Mouse (Mus musculus): ENCODE measurements around the gene Bnip1.

Bnip1 gene

DNA sequence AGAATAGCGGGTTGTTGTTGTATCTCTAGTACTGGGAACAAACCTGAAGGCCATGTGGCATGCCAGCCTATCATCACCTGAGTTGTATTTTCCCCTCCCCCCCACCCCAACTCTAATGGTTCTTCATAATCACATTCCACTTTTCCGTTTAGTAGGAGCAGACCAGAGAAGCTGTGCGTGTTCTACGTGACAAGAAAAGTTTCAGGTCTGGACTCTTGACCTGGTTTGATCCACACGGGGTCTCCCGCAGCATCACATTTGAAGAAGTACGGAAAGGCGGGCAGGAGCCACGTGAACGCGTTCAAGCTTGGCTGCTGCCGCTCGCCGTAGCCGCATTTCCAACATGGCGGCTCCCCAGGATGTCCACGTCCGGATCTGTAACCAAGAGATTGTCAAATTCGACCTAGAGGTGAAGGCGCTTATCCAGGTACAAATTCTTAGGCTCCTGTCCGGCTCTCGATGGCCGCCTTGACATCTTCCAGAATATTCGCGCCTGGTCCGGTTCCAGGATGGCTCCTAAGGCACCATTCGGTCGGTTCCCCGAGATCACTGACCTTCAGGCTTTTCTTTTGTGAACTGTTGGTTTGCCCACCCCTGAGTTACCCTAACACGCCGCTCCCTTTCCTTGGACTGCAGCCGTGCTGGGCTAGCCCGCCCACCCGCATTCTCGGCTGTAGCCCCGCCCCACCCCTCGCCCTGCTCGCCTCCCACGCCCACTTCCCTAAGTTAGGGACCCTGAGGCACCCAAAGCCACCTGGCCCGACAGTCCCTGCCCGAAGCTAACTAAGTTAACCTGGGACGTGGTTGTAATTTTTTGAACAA lies at the start of gene Bnip1:
Gene Bnip1 (plus strand): TSS at position 317 of the 822 bp plus-strand sequence.
- no peak for DNase-seq (ENCODE audit: low spot score)

DNA sequence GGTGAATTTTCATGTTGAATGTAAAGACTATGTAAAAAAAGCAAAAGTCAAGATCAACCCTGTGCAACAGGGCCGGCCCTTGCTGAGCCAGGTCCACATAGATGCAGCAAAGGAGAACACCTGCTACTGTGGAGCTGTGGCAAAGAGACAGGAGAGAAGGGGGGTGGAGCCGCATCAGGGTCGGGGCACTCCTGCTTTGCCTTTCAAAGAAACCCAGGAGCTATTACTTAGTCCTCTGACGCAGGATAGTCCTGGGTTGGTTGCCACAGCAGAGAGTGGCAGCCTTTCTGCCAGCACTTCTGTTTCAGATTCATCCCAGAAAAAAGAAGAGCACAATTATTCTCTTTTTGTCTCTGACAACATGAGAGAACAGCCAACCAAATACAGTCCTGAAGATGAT lies 38.3 kb upstream of the Bnip1 start:
- no peak for DNase-seq (ENCODE audit: low spot score)

DNA sequence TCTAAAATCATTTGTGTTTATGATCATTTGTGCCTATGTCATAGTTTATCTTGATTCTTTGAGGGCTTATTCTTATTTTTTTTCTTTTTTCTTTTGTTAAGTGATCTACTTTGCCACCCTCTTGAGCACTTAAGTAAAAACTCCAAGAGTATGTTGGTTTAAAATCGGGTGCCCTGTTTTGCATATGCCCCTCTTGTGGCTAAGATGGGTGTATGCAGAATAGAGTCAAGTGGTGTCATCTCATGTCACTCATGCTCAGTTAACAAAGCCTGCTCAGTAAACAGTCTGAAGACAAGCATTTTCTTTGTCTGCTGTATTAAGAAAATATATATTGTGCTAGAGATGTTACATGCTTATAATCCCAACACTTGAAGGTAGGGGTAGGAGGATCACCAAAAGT lies 37.6 kb upstream of the Bnip1 start:
- no peak for DNase-seq (ENCODE audit: low spot score)

DNA sequence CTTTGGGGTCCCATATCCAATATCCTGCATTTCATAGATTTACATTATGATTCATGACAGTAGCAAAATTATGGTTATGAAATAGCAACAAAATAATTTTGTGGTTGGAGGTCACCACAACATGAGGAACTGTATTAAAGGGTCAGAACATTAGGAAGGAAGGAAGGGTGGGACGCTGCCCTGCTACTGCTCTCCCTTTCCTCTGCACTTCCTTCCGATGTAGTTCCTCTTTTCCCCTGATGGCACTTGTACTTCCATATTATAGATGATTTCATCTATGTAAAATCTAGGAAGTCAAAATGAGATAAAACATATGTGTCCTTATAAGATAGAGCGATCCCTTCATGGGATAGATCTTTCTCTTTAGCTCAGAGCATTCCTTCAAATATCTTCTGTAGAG lies 30.9 kb upstream of the Bnip1 start:
- DNase-seq (ENCODE audit: low spot score): no peak

DNA sequence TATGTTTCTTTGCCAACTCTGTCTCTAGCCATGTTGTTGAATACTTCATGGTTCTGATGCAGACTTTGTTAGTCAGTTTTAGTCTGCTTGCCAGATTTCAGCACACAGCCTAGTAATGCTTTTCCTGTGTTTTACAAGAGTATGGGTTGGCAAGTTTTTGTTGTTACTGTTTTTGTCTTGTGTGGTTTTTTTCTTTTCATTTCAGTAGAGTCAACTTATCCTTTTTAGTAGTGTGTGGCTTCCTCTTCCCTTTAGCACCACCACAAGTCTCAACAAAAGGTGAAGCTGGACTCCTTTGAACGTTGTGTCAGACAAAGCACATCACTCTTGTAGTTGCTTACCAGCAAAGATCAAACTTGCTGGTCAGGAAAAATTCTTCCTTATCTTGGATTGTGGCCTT lies 28.6 kb upstream of the Bnip1 start:
- DNase-seq (ENCODE audit: low spot score): no peak

DNA sequence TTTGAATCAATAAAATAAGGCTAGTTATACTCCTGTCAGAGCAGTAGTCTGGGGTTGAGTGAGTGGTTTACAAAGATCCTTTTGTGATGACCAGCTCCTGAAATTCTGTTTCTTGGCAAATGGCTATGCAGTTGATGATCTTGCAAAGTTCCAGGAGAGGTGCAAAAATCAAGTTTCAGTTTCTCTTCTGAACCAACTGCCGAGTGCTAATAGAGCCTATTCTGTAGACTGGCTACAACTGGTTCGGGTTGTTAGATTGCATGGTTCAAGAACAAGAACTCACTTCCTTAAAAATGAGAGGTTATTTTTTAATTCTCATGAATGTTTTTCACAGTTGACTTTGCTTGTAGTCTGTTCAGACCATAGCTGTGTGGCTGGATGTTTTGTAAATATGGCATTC lies 27.4 kb upstream of the Bnip1 start:
- no peak for DNase-seq (ENCODE audit: low spot score)

DNA sequence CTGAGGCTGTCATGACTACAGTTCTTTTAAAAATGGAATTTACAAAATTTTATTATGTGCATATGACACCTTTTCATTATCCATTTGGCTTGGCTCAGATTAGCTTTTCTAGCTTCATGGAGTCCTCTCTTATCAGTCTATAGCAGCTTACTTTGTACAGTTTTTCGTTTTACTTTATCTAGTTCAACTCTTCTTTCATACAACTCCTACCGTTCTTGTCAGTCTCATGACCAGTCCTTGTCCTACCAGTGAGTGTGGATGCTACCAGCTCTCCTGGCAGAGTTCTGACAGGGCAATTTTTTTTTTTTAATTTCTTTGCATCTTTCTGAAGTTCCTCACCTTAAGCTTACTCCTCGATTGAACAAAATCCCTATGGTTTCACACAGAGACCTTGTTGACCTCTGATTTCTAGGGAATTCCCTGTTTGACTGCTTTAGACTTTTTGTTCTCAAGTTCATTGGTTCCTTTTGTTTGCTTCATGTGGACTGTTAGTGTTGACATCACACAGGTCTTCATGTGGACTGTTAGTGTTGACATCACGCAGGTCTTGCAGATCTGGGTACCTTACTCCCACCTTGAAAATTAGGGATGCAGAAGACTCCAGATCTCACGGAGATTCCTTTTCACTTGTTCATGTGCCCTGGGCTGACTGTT lies 13.6 kb upstream of the Bnip1 start:
- no peak for DNase-seq (ENCODE audit: low spot score)

DNA sequence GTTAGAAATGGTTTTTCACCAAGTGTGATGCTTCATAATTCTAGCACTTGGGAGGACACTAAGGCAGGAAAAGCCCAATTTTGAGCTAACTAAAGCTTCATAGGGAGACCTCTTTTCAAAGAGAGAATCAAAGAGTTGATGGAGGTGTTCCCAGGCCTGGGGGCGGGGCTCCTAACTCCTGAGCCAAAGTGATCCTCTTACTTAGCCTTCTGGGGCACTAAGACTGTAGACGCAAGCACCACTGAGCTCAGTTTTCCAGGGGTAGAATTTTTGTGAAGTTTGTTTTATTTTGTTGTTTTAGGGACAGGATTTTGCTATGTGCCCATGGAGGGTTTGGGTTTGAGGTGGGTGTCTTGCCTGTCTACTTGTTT lies 13.1 kb upstream of the Bnip1 start:
- no peak for DNase-seq (ENCODE audit: low spot score)

DNA sequence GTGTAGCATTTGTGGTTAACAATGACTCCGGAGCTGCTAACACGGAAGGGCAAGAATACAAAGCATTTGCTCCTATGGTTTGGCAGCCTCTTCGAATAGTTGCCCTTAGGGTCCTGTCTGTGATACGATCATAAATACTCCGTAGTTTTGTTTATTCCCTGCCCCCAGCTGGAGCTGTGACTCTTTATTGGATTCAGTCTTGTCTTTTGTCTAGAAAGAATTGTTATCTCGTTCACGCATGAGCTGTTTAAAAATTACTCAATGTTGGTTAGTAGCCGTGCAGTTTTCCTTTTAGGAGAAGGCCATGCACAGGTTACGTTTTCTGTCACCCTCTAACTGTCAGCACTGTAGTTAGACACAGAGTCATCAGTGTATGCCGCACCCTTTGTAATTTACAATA lies 4.7 kb upstream of the Bnip1 start:
- no peak for DNase-seq (ENCODE audit: low spot score)

DNA sequence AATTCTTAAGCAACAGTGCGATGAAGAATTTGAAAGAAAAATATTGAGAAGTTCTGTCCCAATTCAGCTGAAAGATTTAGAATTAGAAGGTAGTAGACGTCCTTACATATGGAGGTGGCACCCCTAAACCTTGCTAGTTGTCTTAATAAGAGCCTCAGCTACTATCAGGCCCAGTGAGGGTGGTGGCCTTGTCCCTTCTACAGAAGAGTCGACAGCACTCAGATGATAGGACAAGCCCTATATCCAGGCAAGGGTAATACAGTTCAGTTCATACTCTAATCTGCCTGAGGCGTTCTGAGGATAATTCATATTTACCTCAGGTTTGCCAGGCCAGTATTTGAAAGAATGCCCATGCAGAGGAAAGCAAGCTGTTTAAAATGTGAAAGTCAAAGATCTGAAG lies 2.9 kb upstream of the Bnip1 start:
- DNase-seq (ENCODE audit: low spot score): no peak

DNA sequence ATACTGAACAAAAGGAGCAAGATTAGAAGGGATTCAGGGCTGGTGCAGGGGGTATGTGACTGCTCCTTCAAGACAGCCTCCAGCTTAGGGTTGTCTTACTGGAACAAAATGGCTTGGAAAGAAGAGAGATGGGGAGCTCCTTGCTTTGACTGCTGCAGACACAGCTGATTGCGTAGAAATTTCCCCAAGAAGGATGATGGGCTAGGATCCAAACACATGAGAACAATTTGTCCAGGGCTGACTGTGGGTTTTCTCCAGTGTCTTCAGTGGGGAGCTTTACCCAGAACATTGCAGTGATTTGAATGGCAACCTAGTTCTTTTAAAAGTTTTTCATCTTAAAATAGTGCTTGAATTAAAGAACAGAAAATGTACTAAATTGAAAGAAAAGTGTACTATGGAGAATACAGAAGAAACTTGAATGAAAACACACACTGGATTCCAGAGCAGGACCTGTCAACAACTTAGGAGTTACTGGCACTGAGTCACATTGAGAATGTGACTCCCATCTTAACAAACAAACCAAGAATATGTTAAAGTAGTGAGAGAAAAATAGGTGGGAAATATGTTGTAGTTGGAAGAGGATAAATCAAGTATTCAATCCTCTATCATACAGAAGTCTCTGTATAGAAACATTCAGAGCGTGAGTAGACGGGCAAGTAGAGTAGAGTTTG lies 2.3 kb upstream of the Bnip1 start:
- no peak for DNase-seq (ENCODE audit: low spot score)

DNA sequence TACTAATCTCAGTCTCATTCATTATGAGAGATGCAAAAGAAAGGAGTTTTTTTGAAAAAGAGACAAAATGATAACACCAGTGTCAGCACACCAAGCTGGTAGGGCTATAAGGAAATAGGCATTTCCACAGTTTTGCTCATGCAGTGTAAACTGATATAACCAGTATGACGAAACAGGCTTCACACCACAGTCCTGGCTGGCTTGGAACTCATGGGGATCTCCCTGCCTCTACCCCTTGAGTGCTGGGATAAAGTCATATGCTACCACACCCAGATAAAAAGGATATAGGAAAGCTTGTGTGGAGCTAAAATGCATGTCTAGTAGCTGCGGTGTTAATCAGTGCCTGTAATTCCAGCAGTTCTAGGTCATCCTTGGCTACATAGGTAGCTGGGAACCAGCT lies 1.4 kb upstream of the Bnip1 start:
- DNase-seq (ENCODE audit: low spot score): no peak

DNA sequence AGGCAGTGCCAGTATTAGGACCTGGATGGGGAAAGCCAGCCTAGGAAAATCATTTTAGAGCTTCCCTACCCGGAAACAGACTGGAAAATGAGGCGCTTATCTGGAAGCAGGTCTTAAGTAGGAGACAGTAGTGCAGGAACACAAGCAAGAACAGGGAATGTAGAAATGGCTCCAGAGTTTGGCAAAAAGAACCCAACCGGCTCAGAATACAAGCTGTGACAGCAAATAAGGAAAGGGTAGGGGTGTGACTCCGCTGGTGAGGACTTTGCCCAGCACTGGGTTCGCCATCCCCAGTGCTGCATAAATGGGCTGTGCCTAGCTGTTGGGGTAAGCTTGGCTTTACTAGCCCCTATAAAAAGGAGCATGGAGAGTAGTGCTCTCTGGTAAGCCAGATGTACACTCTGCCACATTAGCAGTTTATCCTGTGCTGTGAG lies 761 bp downstream of the Bnip1 start:
- DNase-seq (ENCODE audit: low spot score): no peak

DNA sequence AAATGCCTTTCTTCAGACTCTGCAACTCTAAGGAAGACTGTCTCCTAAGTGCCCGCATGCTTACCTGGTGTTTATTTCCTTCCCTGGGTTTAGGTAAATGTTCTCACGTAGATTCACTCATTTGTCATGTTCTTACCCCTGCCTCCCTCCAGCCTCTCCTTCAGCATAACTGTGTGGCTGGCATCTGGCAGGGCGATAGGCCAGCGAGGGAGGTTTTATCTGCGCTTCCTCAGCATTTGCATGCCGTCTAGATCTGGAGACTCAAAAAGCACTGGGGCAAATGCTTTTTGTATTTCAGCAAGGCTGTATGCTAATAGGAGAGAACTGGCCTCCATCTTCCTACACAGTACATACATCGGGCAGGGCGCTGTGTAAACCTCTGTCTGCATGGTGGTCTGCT lies 3.7 kb downstream of the Bnip1 start:
- DNase-seq (ENCODE audit: low spot score): no peak

DNA sequence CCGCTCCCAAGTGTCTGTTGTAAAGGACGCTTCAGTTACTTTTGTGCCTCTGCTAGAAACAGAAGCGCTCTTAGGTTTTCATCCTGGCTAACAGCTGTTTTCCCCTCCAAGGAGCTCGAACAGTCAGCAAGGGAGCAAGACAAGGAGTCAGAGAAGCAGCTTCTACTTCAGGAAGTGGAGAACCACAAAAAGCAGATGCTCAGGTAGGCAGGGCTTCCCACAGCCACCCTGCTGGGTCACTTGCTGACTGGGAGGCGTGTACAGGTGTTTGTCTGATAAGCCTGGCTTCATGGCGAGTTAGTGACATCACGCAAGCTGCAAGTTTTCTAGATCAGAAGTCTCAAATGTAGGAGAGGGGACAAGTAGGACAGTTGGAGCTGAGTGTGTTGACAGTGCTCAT lies 5.7 kb downstream of the Bnip1 start:
- no peak for DNase-seq (ENCODE audit: low spot score)

DNA sequence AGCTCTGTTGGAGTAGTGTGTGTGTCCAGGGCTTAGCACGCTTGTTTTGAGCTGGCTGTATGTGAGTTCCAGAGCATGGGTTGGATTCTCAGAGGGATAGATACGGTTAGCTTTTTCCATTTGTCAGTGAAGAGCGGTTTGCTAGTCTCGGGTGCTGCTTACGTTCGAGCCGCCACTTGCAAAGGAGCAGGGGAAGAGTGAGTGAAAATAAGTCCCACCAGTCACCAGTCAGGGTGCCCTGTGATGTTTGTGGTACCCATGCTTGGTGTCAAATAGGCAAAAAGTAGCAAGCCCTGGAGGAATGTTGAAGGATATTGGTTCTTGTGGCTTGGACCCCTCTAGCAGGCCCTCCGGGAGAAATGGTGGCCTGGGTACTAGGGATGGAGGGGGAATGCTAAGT lies 8.1 kb downstream of the Bnip1 start:
- no peak for DNase-seq (ENCODE audit: low spot score)

DNA sequence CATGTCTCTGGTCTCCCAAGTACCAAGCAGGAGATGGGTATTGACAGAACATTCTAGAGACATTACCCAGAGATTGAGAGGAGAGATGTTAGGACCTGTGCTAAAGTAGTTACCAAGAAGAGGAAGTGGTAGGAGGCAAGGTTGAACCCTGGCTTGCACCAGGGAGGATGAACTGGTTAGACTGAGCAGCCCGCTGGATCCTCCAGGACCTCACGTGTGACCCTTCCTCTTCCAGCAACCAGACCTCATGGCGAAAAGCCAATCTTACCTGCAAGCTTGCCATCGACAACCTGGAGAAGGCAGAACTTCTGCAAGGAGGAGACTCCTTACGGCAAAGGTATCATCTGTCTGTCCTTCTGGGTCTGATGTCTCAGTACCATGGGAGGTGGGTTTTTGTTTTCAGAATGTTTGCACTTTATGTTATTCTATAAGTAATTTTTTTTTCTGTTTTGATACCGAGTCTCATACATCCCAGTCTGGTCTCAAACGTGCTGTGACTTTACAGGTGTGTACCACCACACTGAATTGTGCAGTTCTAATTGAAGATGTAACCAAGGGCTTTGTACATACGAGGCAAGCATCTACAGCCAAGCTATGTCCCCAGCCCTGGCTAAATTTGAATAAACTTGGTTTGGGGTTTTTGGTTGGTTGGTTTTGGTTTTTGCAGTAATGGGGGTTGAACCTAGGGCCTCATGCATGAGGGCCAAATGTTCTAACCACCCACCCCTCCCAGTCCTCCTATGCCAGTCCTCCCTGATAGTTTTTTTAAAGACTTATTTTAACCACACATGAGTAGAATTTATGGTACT lies 8.8 kb downstream of the Bnip1 start:
- no peak for DNase-seq (ENCODE audit: low spot score)

DNA sequence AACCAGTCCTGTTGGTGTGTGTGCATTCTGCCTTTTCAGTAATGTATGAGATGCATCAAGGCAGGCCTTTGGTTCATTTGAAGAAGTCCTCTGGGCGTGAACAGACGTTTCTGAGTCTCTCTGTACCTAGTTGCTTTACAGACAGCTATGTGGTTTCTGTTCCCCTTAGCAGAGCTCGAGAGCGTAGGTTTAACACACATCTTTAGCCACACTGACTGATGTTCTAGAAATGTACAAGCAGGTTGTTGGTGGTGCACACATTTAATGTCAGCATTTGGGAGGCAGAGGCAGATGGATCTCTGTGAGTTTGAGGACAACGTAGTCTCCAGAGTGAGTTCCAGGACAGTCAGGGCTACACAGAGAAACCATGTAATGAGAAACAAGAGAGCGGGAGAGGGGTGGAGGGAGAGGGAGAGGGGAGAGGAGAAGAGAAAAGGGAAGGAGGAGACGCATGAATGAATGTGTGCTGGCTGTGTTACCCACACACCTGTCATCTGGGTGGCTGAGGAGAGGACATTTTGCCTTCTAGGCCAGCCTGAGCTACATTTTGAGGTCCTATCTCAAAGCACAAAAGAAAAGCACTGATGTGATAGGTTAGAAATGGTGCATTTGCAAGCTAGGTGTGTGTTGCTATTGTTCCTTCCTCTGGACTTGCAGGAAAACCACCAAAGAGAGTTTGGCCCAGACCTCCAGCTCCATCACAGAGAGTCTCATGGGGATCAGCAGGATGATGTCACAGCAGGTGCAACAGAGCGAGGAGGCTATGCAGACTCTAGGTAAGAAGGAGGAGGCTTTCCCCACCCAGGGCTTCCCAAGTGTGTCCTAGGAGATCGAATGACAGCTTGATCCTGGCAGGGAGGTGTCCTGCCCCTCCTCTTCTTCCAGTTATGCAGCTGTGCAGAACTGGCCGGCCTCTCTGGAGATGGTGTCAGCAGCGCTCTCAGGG lies 9.7 kb downstream of the Bnip1 start:
- DNase-seq (ENCODE audit: low spot score): no peak

DNA sequence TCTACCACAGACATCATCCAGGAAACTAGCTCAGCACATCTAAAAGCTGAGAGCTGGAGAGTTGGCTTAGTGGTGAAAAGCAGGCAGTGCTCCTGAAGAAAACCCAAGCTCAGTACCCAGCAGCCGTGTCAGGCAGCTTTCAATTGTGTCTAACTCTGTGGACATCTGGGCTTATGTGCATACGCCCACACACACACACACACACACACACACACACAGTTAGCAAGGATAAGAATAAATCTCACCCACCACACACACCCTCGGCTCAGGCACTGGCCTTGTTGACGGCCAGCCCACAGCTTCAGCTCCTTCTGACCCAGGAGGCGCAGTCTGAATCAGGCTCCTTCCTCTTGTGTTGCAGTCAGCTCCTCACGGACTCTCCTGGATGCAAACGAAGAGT lies 10.7 kb downstream of the Bnip1 start:
- DNase-seq (ENCODE audit: low spot score): no peak

DNA sequence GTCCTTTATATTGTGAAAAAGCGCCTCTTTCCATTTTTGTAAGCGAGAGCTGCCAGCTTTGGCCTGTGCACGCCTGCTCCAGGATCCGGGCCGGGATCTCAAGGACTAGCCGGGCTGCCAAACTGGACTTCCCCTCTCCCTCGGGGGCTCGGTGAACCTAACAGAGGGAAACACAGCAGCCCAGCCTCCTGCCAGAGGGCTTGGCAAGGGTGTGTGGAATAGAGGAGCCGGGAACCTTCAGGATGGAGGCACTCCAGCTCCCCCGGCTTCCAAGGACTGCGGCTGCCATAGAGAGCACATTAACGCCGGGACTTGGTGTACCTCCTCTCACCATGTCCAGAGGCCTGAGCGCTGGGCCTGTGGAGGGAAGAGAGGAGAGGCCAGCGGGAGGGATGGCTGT lies 11.2 kb downstream of the Bnip1 start:
- DNase-seq (ENCODE audit: low spot score): no peak

DNA sequence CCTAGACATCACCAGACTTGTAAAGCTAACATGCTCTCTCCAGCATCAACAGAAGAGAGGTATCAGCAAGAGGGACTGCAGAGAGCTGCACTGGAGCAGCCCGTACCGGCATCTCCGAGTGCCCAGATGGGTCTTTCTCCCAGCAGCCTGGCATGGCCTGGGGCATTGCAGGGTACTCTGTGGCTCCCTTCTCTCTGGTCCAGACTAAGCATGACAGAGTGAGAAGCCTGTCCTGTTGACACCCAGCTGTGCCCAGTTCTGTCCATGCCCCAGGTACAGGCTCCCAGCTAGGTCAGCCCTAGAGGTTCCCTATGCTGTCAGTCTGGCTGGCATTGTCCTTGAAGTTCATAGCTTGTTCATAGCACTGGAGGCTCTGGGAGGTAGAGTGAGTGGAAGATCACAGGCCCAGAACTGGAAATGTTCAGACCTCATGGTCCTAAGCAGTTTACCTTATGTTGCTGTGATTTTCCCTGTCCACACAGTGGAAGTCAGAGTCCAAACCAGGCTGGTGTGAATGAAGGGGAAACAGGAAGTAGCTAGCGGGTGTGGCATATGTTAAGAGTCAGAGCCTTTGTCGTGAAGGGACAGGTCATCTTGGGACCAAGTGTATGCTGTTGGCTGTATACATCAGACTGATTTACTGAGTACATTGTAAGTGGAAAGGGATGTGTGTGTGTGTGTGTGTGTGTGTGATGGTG lies 12.4 kb downstream of the Bnip1 start:
- DNase-seq (ENCODE audit: low spot score): no peak

Data from urinary bladder, postnatal 10 days (tissue).